Mouse (Mus musculus): ENCODE data around the gene Fars2.
"Not testable (repeated sequence)": the region's sequence is repeated elsewhere in the genome, so short reads cannot be mapped to it uniquely, and the experiment has no call there.

The Fars2 gene

DNA sequence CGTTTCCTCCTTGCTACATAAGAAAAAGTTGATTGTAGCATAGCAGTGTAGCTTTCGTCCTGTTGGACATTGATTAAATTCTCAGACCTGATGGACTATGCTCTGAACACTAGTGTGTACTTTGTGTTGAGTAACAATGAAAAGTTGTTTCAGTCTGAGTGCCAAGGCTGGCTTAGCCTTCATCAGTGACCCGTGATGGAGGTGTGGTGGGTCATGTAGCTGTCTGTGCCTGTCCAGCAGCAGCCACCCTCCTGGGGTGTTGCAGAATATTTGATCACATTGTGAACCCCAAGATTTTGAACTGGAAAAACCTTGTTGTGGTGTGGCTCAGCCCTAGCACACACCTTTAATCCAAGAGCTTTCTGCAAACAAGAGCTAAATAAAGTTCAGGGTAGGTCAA, 343.3 kb downstream of the Fars2 start:
- no peak for DNase-seq (ENCODE audit: low spot score in 2 of 2)

DNA sequence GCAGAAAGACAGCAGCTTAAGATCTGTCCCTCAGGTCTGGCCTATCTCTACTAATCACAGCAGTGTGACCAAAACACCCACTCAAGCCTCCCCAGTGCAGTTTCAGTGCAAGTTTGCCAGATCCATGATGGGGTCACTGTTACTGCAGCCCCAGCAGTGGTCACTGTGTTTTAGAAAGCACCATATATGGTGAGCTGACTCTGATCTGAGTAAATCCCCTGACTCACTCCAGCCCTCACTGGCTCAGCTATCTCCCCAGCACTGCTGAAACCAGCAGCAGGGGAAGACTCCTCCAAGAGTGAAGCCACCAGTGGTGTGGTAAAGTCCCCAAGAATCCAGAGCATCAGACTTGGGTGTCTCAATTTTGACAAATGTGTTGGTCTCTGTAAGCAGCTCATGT, 346.5 kb downstream of the Fars2 start:
- no peak for DNase-seq (ENCODE audit: low spot score in 2 of 2)

DNA sequence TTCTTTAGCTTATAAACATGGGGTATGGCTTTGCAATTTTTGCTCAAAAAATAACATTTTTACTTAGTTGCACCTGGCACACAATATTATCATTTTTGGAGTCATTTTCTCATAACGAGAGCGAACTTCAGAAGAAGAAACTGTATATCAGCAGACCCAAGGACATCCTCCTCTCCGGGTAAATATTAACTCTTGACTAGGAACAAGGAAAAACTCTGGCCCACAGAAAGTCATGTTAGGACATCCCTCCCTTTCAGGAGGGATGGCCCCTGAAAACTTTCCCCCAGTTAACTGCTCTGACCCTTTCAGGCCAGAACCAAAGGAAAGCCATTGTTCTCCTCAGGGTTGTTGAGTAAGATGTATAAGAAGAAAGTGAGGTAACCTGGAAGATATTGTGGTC, 348.9 kb downstream of the Fars2 start:
- DNase-seq (ENCODE audit: low spot score in 2 of 2): not testable (repeated sequence)

DNA sequence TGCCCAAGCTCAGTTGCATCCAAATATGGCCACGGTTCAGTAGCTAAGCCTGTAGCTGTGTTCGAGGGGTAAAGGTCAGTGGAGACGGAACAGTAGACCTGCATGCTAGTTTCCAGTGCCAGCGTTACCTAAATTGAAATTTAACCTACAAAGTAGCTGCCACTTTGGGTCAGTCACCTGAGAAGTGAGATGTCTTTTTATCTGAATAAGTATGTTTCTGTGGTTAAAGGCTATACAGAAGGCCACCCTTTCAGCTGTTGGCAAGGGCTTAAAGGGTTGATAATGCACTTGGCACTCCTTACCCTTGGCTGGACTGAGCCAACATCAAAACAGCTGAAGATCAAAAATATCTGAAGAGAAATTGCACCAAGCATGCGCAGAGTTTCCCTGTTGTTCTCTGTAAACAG, 349.3 kb downstream of the Fars2 start:
- DNase-seq (ENCODE audit: low spot score in 2 of 2): no peak

DNA sequence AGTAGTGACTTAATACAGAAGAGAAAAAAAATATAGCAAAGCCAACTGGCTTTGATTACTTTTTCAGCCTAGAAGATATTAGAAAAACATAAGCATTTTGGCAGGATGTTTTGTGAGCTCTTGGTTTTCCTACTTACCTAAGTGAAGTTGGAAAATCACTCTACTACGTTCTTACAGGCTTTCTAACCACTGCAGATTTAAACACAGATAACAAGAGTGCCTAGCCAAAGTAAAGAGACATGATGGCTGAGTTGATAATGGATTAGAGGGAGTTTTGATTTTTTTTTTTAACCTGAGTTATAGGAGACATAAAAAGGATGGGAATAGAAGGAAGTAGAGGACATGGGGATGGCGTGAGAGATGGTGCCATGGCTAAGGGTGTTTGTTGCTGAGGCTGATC, 350.6 kb downstream of the Fars2 start:
- DNase-seq (ENCODE audit: low spot score in 2 of 2): no peak

DNA sequence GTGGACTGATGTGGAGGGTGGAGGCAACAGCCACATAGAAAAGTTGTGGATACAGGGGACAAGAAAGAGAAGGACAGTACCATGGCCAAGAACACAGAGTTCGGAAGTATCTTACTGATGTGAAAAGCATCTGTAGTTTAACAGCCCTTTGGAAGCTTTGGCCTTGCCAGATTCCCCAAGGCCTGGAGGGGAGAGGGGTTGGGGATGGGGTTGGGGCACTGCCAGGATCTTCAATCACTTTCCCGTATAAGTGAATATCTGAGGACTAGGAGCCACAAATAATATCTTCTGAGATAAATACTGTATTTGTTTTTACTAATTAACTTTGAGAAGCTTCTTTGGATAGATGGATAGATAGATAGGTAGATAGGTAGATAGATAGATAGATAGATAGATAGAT, 351.8 kb downstream of the Fars2 start:
- no peak for DNase-seq (ENCODE audit: low spot score in 2 of 2)

DNA sequence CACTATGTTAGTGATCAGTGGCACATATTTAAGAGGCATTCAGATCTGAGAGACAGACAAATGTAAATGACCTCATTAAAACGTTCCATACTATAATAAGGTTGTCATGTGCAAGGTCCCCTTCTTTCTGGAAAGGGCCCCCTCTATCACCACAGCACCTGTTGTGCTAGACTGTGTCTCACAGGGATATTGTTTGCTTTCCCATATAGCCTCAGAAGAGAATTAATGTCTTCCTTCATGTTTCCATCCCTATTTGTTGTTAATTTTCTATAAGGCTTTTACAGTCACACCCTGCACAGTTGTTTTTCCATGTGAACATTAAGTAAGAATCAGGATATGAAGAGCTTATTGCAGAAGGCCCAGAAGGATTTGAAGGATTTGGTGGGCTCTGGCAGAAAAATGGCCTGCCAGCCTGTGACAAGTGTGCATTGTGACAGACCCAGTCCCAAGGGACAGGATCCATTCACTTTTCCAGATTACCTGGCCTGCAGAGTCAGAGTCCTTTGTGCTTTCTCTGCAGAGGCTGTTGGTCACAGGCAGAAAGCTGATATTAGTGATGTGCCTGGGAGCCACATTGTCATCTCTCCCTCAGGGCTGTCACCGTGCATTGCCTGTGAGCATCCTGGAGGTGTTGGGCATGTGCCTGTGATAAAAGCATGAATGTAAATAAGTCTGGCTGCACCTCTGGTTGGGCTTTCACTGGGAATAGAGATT, 352.4 kb downstream of the Fars2 start:
- DNase-seq (ENCODE audit: low spot score in 2 of 2): no peak

DNA sequence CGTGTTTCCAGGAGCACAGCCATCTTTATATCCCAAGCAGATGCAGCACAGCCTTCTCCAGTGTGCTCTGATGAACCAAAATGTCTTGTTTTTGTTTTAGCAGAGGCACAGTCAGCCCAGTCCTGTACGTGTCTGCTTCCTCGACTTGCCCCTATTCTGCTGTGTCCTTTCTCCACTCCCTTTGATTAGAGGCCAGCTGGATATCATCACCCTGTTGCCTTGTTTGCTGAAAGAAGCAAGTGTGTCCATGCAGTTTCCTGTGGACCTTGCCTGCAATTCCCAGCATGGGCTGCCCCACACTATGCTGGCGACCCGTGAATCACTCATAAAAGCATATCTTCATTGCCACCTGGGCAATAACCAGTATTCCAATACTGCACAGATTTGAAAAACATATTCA, 360.4 kb downstream of the Fars2 start:
- DNase-seq (ENCODE audit: low spot score in 2 of 2): no peak

DNA sequence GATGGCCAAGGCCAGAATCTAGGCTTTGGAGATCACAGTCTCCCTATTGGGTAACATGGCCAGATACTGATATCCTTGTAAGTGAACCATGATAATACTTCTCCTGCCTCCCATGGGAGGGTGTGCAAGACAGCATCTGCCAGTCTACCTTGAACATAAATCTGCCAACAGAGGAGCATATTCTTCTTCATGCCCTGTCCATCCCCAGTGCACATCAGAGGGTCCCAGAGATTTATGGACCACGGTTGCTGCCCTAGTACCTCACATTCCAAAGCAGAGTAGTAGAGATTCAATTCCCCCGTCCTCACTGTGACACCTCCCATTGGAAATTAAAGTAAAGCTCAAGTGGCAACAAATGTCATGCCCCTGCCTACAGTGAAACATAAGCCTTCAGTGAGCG, 361.0 kb downstream of the Fars2 start:
- DNase-seq (ENCODE audit: low spot score in 2 of 2): no peak

DNA sequence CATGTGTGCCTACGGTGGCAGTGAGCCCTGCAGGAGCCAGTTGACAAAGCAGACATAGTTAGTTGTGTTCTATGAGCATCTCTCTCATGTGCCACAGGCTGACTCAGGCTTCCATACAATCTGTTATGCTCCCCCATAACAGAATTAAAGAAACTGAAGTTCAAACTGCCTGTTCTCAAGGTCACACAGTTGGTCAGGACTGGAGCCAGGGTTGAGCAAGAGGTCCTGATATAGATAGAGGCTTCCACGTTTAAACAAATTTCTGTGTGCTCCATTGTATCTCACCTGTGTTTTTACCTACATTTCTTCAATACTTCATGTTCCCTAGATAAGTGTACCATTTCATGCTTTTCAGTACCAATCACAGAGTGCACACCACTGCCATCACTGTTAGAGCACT, 362.9 kb downstream of the Fars2 start:
- DNase-seq (ENCODE audit: low spot score in 2 of 2): no peak

DNA sequence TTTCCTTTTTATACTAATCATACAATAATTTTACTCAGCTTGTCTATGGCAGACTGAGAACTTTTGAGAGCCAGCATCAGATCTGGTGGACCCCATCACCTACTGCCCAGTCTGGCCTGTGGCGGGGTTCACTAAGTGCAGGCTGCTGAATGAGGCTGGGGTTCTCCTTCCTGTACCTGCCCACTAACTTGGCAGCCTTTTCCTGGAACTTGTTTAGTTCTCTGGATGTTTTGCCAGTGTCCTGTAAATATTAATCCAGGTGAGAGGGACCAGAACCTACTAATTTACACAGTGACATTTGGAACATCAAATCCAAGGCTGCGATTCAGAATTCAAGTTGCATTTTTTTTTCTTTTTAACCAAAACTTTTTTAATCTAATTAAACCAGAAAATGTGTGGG, 367.2 kb downstream of the Fars2 start:
- no peak for DNase-seq (ENCODE audit: low spot score in 2 of 2)

DNA sequence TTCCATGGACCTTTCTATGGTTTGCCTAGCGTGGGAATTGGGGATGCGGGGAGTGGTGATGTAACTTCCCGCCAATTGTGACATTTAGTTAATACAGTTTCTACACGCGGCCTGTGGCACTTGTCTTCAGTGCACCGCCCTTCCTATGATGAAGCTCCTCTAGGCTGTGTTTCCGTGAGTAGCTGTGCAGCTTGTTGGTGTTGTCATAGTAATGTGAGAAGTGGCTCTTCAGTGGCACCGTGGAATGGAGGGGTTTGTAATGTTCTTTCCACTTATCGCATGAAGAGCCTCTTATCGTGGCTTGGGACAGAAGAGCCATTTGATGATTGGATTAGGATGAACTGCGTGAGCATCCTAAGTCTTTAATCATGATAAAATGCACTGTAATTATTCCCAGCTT, 369.5 kb downstream of the Fars2 start:
- DNase-seq (ENCODE audit: low spot score in 2 of 2): no peak

DNA sequence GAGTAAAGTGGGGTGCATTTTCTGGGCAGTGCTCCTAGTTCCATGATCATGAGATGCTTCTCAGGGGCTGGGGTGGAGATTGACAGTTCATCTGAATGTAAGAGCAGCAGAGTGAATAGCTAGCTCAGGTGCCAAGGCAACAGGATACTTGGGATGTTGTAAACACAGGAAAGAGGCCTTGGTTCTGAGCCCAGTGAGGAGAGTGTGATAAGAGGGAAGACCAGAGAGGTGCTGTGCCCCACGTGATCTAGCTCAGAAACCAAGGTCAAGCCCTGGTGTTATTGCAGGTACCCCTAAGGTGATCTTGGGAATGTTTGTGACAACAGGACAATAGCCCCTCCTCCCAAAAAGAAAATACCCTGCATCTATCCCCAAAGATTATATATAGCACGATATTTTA, 372.2 kb downstream of the Fars2 start:
- DNase-seq (ENCODE audit: low spot score in 2 of 2): no peak

DNA sequence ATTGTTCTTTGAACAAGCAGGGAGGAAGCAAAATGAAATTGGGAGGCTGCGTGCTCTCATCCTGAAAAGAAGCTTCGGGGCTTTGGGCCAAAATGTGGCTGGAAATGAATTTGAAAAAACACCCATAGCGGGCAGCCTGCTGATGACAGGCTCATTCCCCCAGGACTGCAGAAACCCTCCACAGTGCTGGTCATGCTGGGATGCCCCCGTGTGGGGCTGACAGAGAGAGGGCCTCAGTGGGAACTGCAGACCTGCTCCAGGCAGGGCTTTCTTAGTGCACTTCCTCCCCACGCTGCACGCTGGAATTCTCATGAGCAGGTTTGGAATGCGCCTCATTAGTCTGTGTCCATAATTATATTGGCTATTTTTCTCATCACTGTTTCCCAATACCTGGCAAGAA, 373.4 kb downstream of the Fars2 start:
- DNase-seq (ENCODE audit: low spot score in 2 of 2): no peak

DNA sequence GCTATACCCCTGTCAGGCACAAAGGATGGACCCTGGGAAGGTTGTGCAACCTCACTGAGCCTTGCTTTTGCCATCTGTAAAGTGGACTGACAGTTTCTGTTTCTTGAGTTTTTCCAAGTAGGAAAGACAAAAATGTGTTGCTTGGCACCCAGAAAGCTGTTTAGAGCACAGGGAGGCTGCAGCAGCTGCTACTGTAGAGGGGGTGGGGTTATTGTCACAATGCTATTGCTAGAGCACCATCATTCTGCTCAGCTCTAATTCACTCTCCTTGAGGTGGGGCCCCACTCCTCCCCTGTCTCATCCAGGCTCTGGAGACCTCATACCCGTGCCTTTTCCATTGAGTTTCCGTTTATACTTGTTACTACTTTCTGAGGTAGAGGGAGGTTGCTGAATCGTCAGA, 375.2 kb downstream of the Fars2 start:
- DNase-seq (ENCODE audit: low spot score in 2 of 2): no peak

DNA sequence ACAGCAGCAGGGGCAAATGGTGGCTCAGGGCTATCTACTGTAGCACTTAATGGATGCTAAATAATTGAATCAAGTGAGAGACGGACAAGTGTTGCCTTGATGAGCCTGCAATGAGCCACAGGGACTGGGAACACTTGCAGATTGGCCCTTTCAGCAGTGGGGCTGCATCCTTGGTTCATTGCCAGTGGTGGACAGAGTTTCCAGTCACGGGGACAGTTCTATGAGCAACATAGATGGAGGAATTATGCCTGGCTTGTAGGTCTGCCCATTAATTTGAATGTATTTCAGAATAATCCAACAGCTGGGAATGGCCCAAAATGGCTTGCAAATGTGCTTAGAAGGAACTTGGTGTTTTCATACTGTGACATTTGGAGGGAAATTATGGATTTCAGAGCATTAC, 376.1 kb downstream of the Fars2 start:
- no peak for DNase-seq (ENCODE audit: low spot score in 2 of 2)

DNA sequence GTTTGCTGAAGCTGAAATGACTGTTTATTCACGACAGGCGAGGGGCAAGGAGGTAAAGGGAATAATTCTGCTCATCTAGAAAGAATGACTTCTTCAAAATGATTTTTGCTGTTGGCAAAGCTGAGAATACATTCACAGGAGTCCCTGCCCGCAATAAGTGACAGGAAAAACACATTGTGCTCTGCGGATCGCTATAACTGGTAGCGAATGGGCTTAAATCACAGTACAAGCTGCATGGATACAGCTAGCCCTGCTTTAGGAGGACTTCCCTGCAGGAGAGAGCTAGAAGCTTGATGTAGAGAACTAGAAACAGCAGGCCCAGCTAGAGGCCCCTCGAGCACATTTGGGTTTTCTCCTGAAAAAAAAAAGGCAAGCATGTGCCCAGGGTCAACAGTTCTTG, 376.6 kb downstream of the Fars2 start:
- DNase-seq (ENCODE audit: low spot score in 2 of 2): no peak

DNA sequence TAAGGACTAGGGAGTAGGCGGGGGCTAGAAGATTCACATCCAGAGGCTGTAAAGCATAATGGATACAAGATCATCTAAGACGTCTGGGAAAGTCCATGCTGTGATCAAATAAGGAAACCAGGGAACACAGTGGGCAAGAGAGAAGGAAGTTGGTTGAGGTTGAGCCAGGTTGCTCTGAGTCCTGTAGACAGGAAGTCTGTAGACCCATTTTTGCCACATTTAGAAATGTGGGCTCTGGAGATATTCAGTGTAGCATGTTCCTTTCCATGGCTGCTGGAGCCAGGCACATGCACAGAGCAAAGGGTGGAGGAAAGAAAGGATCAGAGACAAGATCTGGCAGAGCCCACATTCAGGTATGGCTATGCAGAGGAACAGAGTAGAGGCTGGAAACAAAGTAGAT, 378.8 kb downstream of the Fars2 start:
- no peak for DNase-seq (ENCODE audit: low spot score in 2 of 2)

DNA sequence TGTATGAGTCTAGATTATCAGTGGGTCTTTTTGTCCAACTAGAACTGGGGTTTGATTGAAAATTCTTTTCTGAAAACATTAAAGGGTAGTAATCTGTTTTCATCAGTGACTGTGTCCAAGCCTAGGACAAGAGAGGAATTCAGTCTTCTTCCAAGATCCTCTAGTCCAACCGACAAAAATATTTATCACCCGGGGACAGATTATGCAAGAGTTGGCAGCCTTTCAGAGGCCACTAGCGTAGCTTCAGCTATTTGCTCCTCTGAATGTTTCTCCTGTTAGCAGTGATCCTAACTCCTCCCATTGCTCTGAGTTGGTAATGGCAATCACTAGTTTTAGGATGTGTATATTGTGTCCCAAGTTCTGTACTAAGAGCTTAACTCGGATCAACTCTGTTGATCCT, 380.1 kb downstream of the Fars2 start:
- peak; percentile 16 to 73 for DNase-seq (ENCODE audit: low spot score in 2 of 2)

DNA sequence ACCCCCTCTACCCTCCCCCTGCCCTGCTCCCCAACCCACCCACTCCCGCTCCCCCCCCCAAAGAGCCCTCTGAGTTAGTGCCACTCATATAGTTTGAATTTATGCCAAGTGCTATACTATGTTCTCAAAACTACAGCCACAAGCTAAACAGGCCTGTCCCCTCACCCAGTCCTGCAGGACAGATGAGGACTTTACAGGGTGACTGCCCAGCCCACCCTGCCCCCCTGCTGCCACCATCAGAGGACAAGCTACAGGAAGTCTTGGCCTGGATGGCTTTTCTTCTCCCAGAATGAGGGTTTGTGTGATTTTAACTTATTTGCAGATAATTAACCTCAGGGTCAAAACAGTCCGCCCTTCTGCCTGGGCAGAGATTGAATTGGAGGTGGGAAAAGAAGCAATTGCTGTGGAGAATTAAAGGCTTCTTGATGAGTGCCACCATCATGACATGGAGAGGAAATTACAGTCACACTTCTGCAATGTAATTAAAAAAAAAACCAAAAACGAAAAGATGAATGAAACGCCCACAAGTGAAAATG, 383.2 kb downstream of the Fars2 start:
- no peak for DNase-seq (ENCODE audit: low spot score in 2 of 2)

DNA sequence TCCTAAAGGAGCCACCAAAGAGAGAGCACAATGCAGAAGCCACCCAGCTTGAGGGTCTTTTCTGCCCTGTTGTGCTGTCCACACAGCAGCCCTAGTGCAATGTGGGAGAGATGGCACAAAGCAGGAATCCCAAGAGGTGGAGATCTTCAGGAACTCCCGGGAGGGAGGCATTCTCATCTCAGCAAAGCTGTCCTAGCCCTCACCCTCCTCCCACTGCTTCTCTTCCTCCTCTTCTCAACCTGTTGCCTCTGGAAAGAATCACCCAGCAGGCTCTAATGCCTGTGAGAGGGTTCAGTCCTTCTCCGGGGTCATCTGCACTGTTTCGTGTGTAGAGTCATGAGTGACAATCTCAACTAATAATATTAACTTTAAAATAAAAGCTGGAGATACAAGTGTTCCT, 386.3 kb downstream of the Fars2 start:
- no peak for DNase-seq (ENCODE audit: low spot score in 2 of 2)

DNA sequence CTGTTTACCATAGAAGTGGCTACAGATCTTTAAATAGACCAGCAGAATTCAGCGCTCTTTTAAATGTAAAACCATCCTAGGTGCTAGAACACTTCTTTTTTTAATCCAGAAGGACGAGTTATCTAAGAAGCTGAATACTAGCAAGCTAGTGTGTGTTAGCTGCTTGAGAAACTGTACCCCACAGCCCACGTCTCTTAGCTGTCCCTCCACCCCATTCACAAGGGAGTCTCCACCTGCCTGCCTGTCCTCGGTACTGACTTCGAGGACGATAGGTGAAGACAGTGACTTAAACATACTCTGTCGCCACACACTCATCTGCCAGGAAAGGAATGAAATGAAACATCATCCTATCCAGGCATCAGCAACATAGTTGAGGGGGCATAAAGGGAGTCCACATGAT, 386.8 kb downstream of the Fars2 start:
- DNase-seq (ENCODE audit: low spot score in 2 of 2): no peak

DNA sequence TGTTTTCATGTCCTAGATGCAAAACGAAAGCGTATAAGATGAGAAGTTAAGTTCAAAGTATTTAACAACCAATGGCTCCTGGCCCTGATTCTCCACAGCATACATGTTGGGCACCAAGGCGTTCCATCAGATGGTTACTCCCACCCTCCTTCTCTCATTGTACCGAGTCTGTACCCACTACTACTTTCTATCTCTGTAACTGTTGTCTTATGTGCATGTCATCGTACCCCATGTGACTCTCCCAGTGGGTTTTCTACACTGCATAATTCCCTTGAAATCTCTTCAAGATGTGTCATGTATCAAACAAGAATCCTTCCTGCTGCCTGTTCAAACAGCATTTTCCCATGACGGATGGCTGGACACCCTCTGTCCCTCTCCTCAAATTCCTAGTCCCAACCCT, 388.5 kb downstream of the Fars2 start:
- DNase-seq (ENCODE audit: low spot score in 2 of 2): no peak

DNA sequence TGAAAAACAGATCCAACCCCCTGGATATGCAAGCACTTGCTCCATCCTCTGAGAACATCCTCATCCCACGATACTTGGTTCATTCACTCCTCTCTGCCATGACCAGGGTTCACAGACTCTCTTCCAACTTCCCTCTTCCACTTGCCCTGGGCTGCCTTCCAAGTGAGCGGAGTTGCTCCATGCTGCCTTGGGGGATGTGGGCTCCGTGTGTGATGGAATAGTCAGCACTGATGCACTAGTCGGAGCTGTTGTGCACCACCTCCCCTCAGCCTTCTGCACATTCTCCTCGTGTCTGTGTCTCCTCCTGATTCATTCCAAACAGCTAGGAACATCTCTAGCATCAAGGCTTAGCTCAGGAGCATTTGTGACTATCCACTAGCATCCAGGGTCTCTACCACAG, 389.1 kb downstream of the Fars2 start:
- DNase-seq (ENCODE audit: low spot score in 2 of 2): peak in 1 of 2 experiments; percentile 20

Data from urinary bladder, postnatal 36 days (tissue).